30 mouse cellular contexts compared by ENCODE assay signal in the genomic region with DNA sequence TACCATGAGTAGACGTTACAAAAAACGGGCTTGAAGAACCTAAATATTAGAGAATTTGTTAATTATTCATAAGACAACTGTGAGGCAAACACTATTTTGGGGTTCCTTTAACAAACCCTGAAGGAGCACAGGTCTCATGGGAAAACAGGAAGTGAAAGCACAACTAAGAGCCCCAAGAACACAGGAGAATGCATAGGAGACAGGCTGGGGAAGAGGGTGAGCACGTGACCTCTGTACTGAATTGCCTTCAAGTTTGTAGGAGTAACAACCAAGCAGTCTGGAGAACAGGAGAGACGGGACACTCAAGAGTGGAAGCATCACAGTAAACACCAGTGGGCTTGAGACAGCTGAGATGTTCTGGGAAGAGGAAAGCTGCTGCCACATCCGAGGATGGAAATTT. TPM values are rescaled to one million over a fixed set of nuclear protein-coding genes. Genes with fewer than 3 reads are reported as not detected.
DNase-seq lines count a peak whose midpoint lies in the region; ATAC-seq and TF ChIP-seq lines count a peak whose summit lies in the region.
"Had no signal": no experiment of that assay in that cellular context is flagged by ENCODE, and none has a peak within 500 bp of the region (broad histone marks: within the 10 kb centered on the region; RNA-seq: fewer than 3 reads in every experiment).

No protein-coding gene starts in this region.

- no peak for TF ChIP-seq EP300 in heart, adult 2 months (IDR thresholded peaks at IDR 0.05; ENCODE audit: insufficient read depth, low read depth, low read length)
- TF ChIP-seq EP300 in CH12.LX (IDR thresholded peaks at IDR 0.05; ENCODE audit: low read length): no peak
- no peak for TF ChIP-seq EP300 in lung, postnatal 0 days (IDR thresholded peaks at IDR 0.05)

- no peaks in the 10 kb centered on the region for H3K27me3 ChIP-seq in heart, adult 2 months (ENCODE audit: control insufficient read depth, insufficient read depth, low read length)
- no peaks in the 10 kb centered on the region for H3K27me3 ChIP-seq in CH12.LX (replicated peaks)
- no peaks in the 10 kb centered on the region for H3K27me3 ChIP-seq in hindbrain, postnatal 0 days (ENCODE audit: insufficient read depth, low read length)
- H3K27me3 ChIP-seq in midbrain, embryonic 10.5 days (ENCODE audit: low read depth, poor library complexity, severe bottlenecking): no peaks in the 10 kb centered on the region
- H3K27me3 ChIP-seq in lung, postnatal 0 days (replicated peaks; ENCODE audit: insufficient read depth, low read length): no peaks in the 10 kb centered on the region
- H3K27me3 ChIP-seq: embryonic facial prominence, embryonic 12.5 days; embryonic facial prominence, embryonic 15.5 days; heart, embryonic 15.5 days; hindbrain, embryonic 13.5 days had no signal

- in situ Hi-C loops in CH12.LX (cut with MboI; ENCODE audit: low pct_ligation_motif_present, low pct_unique_long_range_greater_than_20kb, low sequenced_read_pairs): loop anchor here (25.0 kb wide), 2 partner anchors 205 to 270 kb away; no protein-coding TSS in a partner anchor

- H3K4me3 ChIP-seq in heart, adult 2 months: no peak overlapping the region
- no peak overlapping the region for H3K4me3 ChIP-seq in CH12.LX (replicated peaks in 1 of 3; ENCODE audit: low read depth in 2 of 3, low read length in 2 of 3, poor library complexity in 1 of 3)
- no peak overlapping the region for H3K4me3 ChIP-seq in hindbrain, postnatal 0 days (ENCODE audit: low read length)
- no peak overlapping the region for H3K4me3 ChIP-seq in midbrain, embryonic 10.5 days
- H3K4me3 ChIP-seq in lung, postnatal 0 days (ENCODE audit: low read depth, low read length): no peak overlapping the region
- H3K4me3 ChIP-seq: embryonic facial prominence, embryonic 12.5 days; embryonic facial prominence, embryonic 15.5 days; heart, embryonic 15.5 days; hindbrain, embryonic 10.5 days; hindbrain, embryonic 13.5 days had no signal

- WGBS in heart, adult 2 months: 71% methylated on average over 5 of the region's 5 CpGs
- WGBS in hindbrain, postnatal 0 days: 84% methylated on average over 5 of the region's 5 CpGs
- WGBS in midbrain, embryonic 10.5 days: 78% methylated on average over 5 of the region's 5 CpGs
- 78% methylated on average over 5 of the region's 5 CpGs for WGBS in lung, postnatal 0 days

- H3K9me3 ChIP-seq in CH12.LX (replicated peaks; ENCODE audit: low read length): no peaks in the 10 kb centered on the region
- H3K9me3 ChIP-seq in hindbrain, postnatal 0 days (ENCODE audit: low read length): no peaks in the 10 kb centered on the region
- no peaks in the 10 kb centered on the region for H3K9me3 ChIP-seq in midbrain, embryonic 10.5 days (replicated peaks)
- no peaks in the 10 kb centered on the region for H3K9me3 ChIP-seq in lung, postnatal 0 days (ENCODE audit: low read length)
- H3K9me3 ChIP-seq: embryonic facial prominence, embryonic 12.5 days; embryonic facial prominence, embryonic 15.5 days; heart, embryonic 15.5 days; hindbrain, embryonic 10.5 days; hindbrain, embryonic 13.5 days had no signal

- peak; percentile 85 for DNase-seq in heart, adult 11 months
- DNase-seq in heart, adult 2 months: no peak
- no peak for DNase-seq in CH12.LX (ENCODE audit: extremely low read depth)
- no peak for DNase-seq in hindbrain, postnatal 0 days (ENCODE audit: low spot score)
- DNase-seq in midbrain, embryonic 10.5 days (ENCODE audit: low spot score): no peak
- no peak for DNase-seq in lung, postnatal 0 days (ENCODE audit: low spot score)
- DNase-seq: adrenal gland, postnatal 10 days; adrenal gland, postnatal 36 days; B cell, adult 2 months; cerebellum, adult 18-20 months; cerebellum, adult 9-10 months; cerebellum, postnatal 14 days; forebrain, postnatal 0 days; gastrocnemius, postnatal 25 days; heart, postnatal 10 days; heart, postnatal 36 days had no signal

- H3K36me3 ChIP-seq in heart, adult 2 months (ENCODE audit: control insufficient read depth, insufficient read depth, low read length): no peaks in the 10 kb centered on the region
- H3K36me3 ChIP-seq in CH12.LX (replicated peaks in 1 of 2; ENCODE audit: control insufficient read depth in 1 of 2, insufficient read depth in 1 of 2, low read length in 1 of 2): no peaks in the 10 kb centered on the region
- no peaks in the 10 kb centered on the region for H3K36me3 ChIP-seq in hindbrain, postnatal 0 days (ENCODE audit: insufficient read depth, low read length)
- H3K36me3 ChIP-seq in midbrain, embryonic 10.5 days: no peaks in the 10 kb centered on the region
- no peaks in the 10 kb centered on the region for H3K36me3 ChIP-seq in lung, postnatal 0 days (ENCODE audit: insufficient read depth, low read length)
- H3K36me3 ChIP-seq: embryonic facial prominence, embryonic 12.5 days; embryonic facial prominence, embryonic 15.5 days; heart, embryonic 15.5 days; hindbrain, embryonic 10.5 days; hindbrain, embryonic 13.5 days had no signal

- ATAC-seq in granulocyte monocyte progenitor cell, adult 5-6 weeks (replicated peaks; ENCODE audit: poor library complexity, severe bottlenecking): peak; percentile 98
- peak; percentile 56; the same call in 1 of the 2 replicates for ATAC-seq in monocyte, adult 5-6 weeks (replicated peaks; ENCODE audit: insufficient number of reproducible peaks, low FRiP score, low TSS enrichment, poor library complexity, severe bottlenecking)
- no peak for ATAC-seq in hindbrain, postnatal 0 days
- no peak for ATAC-seq in lung, postnatal 0 days
- ATAC-seq: CD4-positive, CD25-positive, alpha-beta regulatory T cell, adult 4 months; forebrain, embryonic 14.5 days; forebrain, postnatal 0 days; hindbrain, embryonic 16.5 days; inflammation-experienced regulatory T-cells, adult 6 months; intestine, embryonic 16.5 days; Patski had no signal

- TF ChIP-seq CTCF in heart, adult 2 months (IDR thresholded peaks at IDR 0.05): no peak
- TF ChIP-seq CTCF in CH12.LX (conservative IDR thresholded peaks at IDR 0.05 in 1 of 2, IDR thresholded peaks at IDR 0.05 in 1 of 2; ENCODE audit: low read depth in 2 of 2, low read length in 2 of 2): no peak
- TF ChIP-seq CTCF in hindbrain, postnatal 0 days (IDR thresholded peaks at IDR 0.05; ENCODE audit: low read depth): no peak
- no peak for TF ChIP-seq CTCF in lung, postnatal 0 days (IDR thresholded peaks at IDR 0.05)

- no peaks in the 10 kb centered on the region for H3K79me2 ChIP-seq in heart, adult 2 months (replicated peaks; ENCODE audit: control insufficient read depth, insufficient read depth, low read length)
- no peaks in the 10 kb centered on the region for H3K79me2 ChIP-seq in CH12.LX (replicated peaks; ENCODE audit: control insufficient read depth, extremely low read depth, insufficient read depth, poor library complexity, severe bottlenecking)

- intact Hi-C loops in heart, adult 2 months (cut with DNase I): no loop called here

- TF ChIP-seq RAD21 in CH12.LX (IDR thresholded peaks at IDR 0.05; ENCODE audit: low read depth, low read length): no peak

- no peak overlapping the region for H3K9ac ChIP-seq in heart, adult 2 months (ENCODE audit: low read depth, low read length)
- H3K9ac ChIP-seq in CH12.LX (ENCODE audit: insufficient read depth, low read depth): no peak overlapping the region
- no peak overlapping the region for H3K9ac ChIP-seq in hindbrain, postnatal 0 days (replicated peaks; ENCODE audit: low read length)
- no peak overlapping the region for H3K9ac ChIP-seq in lung, postnatal 0 days (replicated peaks; ENCODE audit: low read depth)
- H3K9ac ChIP-seq: embryonic facial prominence, embryonic 12.5 days; embryonic facial prominence, embryonic 15.5 days; forebrain, postnatal 0 days; heart, embryonic 15.5 days; hindbrain, embryonic 13.5 days had no signal

- dilution Hi-C loops in CH12.LX (cut with MboI; ENCODE audit: extremely low pct_ligation_motif_present, extremely low pct_unique_long_range_greater_than_20kb, low sequenced_read_pairs): no loop called here

- TF ChIP-seq POLR2A in heart, adult 2 months (IDR thresholded peaks at IDR 0.05; ENCODE audit: insufficient read depth, low read depth, low read length): no peak
- TF ChIP-seq POLR2A in CH12.LX (IDR thresholded peaks at IDR 0.05; ENCODE audit: low read depth, low read length): no peak

- H3K4me2 ChIP-seq in CH12.LX (ENCODE audit: insufficient read depth, low read depth, poor library complexity, severe bottlenecking): no peak overlapping the region
- no peak overlapping the region for H3K4me2 ChIP-seq in hindbrain, postnatal 0 days (ENCODE audit: low read depth, low read length)
- H3K4me2 ChIP-seq in lung, postnatal 0 days (replicated peaks; ENCODE audit: low read depth, low read length): no peak overlapping the region
- H3K4me2 ChIP-seq: embryonic facial prominence, embryonic 12.5 days; embryonic facial prominence, embryonic 15.5 days; heart, embryonic 11.5 days; heart, embryonic 15.5 days; hindbrain, embryonic 13.5 days had no signal

- H3K4me1 ChIP-seq in heart, adult 2 months (ENCODE audit: control insufficient read depth, insufficient read depth, low read length): no peaks in the 10 kb centered on the region
- H3K4me1 ChIP-seq in CH12.LX (ENCODE audit: control insufficient read depth in 1 of 2, insufficient read depth in 2 of 2): peaks cover 0 to 16% of the 10 kb centered on the region in 2 experiments; a peak in 2 of 4 replicates
- H3K4me1 ChIP-seq in hindbrain, postnatal 0 days (ENCODE audit: insufficient read depth, low read length): no peaks in the 10 kb centered on the region
- H3K4me1 ChIP-seq in midbrain, embryonic 10.5 days: peaks cover 11% of the 10 kb centered on the region
- no peaks in the 10 kb centered on the region; the same call in 1 of the 2 replicates for H3K4me1 ChIP-seq in lung, postnatal 0 days (ENCODE audit: insufficient read depth, low read depth, low read length)
- H3K4me1 ChIP-seq: embryonic facial prominence, embryonic 12.5 days; embryonic facial prominence, embryonic 15.5 days; heart, embryonic 15.5 days; hindbrain, embryonic 13.5 days had no signal

- no peak overlapping the region for H3K27ac ChIP-seq in heart, adult 2 months
- H3K27ac ChIP-seq in CH12.LX (ENCODE audit: insufficient read depth, low read depth): no peak overlapping the region
- H3K27ac ChIP-seq in hindbrain, postnatal 0 days: no peak overlapping the region
- no peak overlapping the region for H3K27ac ChIP-seq in midbrain, embryonic 10.5 days (replicated peaks)
- H3K27ac ChIP-seq in lung, postnatal 0 days (ENCODE audit: low read length): no peak overlapping the region
- H3K27ac ChIP-seq: embryonic facial prominence, embryonic 12.5 days; embryonic facial prominence, embryonic 15.5 days; heart, embryonic 15.5 days; hindbrain, embryonic 10.5 days; hindbrain, embryonic 13.5 days had no signal

RNA-seq across cellular contexts. Expression of gene Ccdc158, which starts 8.2 kb away (rescaled TPM):
- under 1 TPM in 1 of 2 experiments, not detected in 1; 0.09 TPM for total RNA-seq in heart, adult 2 months (2021)
- 0.18 TPM in 1 of 2 replicates, not detected in the other for polyA plus RNA-seq in heart, adult 2 months (2012; rRNA removed)
- not detected in 2 replicates for total RNA-seq in CH12.LX (2012; rRNA removed)
- not detected in 2 replicates for total RNA-seq in CH12.LX (2014; rRNA removed)
- polyA plus RNA-seq in CH12.LX (2012; ENCODE audit: insufficient read length, low read depth): not detected in 2 replicates
- total RNA-seq in granulocyte monocyte progenitor cell, adult 5-6 weeks (2014; fragmentation: Nextera tagmentation): 0.58 and 3.1 TPM in 2 replicates
- total RNA-seq in granulocyte monocyte progenitor cell, adult 5-6 weeks (2017): 4.2 and 5.3 TPM in 2 replicates
- 1.5 to 6.4 TPM (median 2.9 TPM) in 3 replicates for total RNA-seq in monocyte, adult 5-6 weeks (2017)
- total RNA-seq in hindbrain, postnatal 0 days (2014; rRNA removed): 0.26 and 0.72 TPM in 2 replicates
- 0.23 and 0.28 TPM in 2 replicates for polyA plus RNA-seq in hindbrain, postnatal 0 days (2015; fragmentation: Nextera tagmentation; extraction: Ambion mirVana)
- 0.85 and 0.89 TPM in 2 replicates for polyA plus RNA-seq in midbrain, embryonic 10.5 days (2016; fragmentation: Nextera tagmentation; extraction: Ambion mirVana)
- polyA plus RNA-seq in lung, postnatal 0 days (2015; fragmentation: Nextera tagmentation; extraction: Ambion mirVana): 1.1 and 1.6 TPM in 2 replicates
- total RNA-seq: heart, postnatal 36 days had no signal
- polyA plus RNA-seq: CD4-positive, CD25-positive, alpha-beta regulatory T cell, adult 4 months; inflammation-experienced regulatory T-cells, adult 6 months had no signal

RNA-seq across cellular contexts. Expression of gene Shroom3, which starts 16.4 kb away (rescaled TPM):
- total RNA-seq in heart, adult 2 months (2021): 10 to 100 TPM; 32.8 to 38.5 TPM
- 31.4 and 32.8 TPM in 2 replicates for polyA plus RNA-seq in heart, adult 2 months (2012; rRNA removed)
- total RNA-seq in CH12.LX (2012; rRNA removed) (0.04 and 0.25 TPM in 2 replicates), CH12.LX (2014; rRNA removed) (not detected in 2 replicates)
- polyA plus RNA-seq in CH12.LX (2012; ENCODE audit: insufficient read length, low read depth): 0.11 and 0.94 TPM in 2 replicates
- total RNA-seq in granulocyte monocyte progenitor cell, adult 5-6 weeks (2014; fragmentation: Nextera tagmentation): not detected in 2 replicates
- total RNA-seq in granulocyte monocyte progenitor cell, adult 5-6 weeks (2017): 0.09 TPM in 1 of 2 replicates, not detected in the other
- not detected in 3 replicates for total RNA-seq in monocyte, adult 5-6 weeks (2017)
- total RNA-seq in hindbrain, postnatal 0 days (2014; rRNA removed): 9.7 and 18.9 TPM in 2 replicates
- 1.1 and 1.2 TPM in 2 replicates for polyA plus RNA-seq in hindbrain, postnatal 0 days (2015; fragmentation: Nextera tagmentation; extraction: Ambion mirVana)
- polyA plus RNA-seq in midbrain, embryonic 10.5 days (2016; fragmentation: Nextera tagmentation; extraction: Ambion mirVana): 5.8 and 8.3 TPM in 2 replicates
- 8.8 and 10.6 TPM in 2 replicates for polyA plus RNA-seq in lung, postnatal 0 days (2015; fragmentation: Nextera tagmentation; extraction: Ambion mirVana)
- polyA plus RNA-seq: CD4-positive, CD25-positive, alpha-beta regulatory T cell, adult 4 months had no signal

Comparison
In these comparisons a context has a peak if more than half of its experiments do, and no peak if none do; other contexts are left out.
1. ATAC-seq: peak in granulocyte monocyte progenitor cell, adult 5-6 weeks (single experiment) and monocyte, adult 5-6 weeks (single experiment); none in hindbrain, postnatal 0 days (single experiment) and lung, postnatal 0 days (single experiment).